Mouse (Mus musculus): ENCODE data around the gene Serpina10.

DNA sequence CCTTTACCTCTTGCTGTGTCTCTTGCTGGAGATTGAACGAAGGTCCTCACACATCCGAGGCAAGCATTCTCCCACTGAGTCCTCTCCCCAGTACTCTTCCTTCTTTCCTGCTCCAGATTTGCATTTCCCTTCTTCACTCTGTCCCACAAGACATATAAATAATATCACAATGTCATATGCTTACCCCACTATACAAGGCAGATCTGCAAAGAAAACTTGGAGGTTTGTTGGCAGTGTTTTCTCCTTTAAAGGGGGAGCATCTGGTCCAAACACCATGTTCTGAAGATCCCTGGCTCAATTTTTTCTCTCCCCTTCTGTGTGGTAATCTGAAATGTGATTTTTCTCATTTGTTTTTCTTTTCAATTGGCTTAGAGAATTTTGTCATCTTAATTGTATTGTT lies 3.2 kb upstream of the Serpina10 start:
- no peak for TF ChIP-seq CTCF (conservative IDR thresholded peaks at IDR 0.05 in 1 of 2, IDR thresholded peaks at IDR 0.05 in 1 of 2; ENCODE audit: low read depth in 2 of 2, low read length in 2 of 2)
- no peak for TF ChIP-seq ZNF384 (IDR thresholded peaks at IDR 0.05; ENCODE audit: low read depth, low read length)
- TF ChIP-seq MAX (IDR thresholded peaks at IDR 0.05; ENCODE audit: low read length): no peak
- TF ChIP-seq EP300 (IDR thresholded peaks at IDR 0.05; ENCODE audit: low read length): no peak
- no peak for TF ChIP-seq POLR2A (IDR thresholded peaks at IDR 0.05; ENCODE audit: low read depth, low read length)
- no peak for TF ChIP-seq USF2 (conservative IDR thresholded peaks at IDR 0.05; ENCODE audit: low read depth, low read length)
- no peak for TF ChIP-seq CHD1 (IDR thresholded peaks at IDR 0.05; ENCODE audit: low read depth, low read length)
- no peak for TF ChIP-seq MXI1 (IDR thresholded peaks at IDR 0.05; ENCODE audit: low read depth, low read length)
- TF ChIP-seq IRF4 (IDR thresholded peaks at IDR 0.05; ENCODE audit: low read depth, low read length): no peak
- no peak for TF ChIP-seq TCF12 (IDR thresholded peaks at IDR 0.05; ENCODE audit: low read depth, low read length)
- no peak for TF ChIP-seq RAD21 (IDR thresholded peaks at IDR 0.05; ENCODE audit: low read depth, low read length)
- no peak for TF ChIP-seq BHLHE40 (IDR thresholded peaks at IDR 0.05; ENCODE audit: low read depth, low read length)
- no peak for TF ChIP-seq PAX5 (IDR thresholded peaks at IDR 0.05; ENCODE audit: low read length)
- no peak for TF ChIP-seq MAZ (IDR thresholded peaks at IDR 0.05; ENCODE audit: low read depth, low read length)

Data from CH12.LX (cell line).